Mouse (Mus musculus) kidney, adult 2 months (tissue): ENCODE results near the gene Gbx1.

Source experiments
- CTCF ChIP-seq: fragments of 200-500 bp; conservative IDR thresholded peaks from 2 replicates; pipeline ENCODE4 v1.5.1; 2011; ENCODE audit warnings: low read depth, mild to moderate bottlenecking, control low read depth, low read length, moderate library complexity, mixed read lengths; ENCODE audit not compliant: insufficient read depth, insufficient read length
- POLR2A ChIP-seq: fragments of 200-500 bp; IDR thresholded peaks from one replicate; pipeline ENCODE4 v1.6.1; 2011; ENCODE audit warnings: low read depth, low read length, control low read depth

GRCm38 (mm10) chr5:24541144-24541569, 14.2 kb upstream of the Gbx1 start:
- no peak for TF ChIP-seq POLR2A
- TF ChIP-seq CTCF = no peak
